Mouse (Mus musculus): ENCODE results near the gene Ermp1. TPM values are rescaled to one million over a fixed set of nuclear protein-coding genes. Genes with fewer than 3 reads are reported as not detected.

Gene Ermp1
- polyA plus RNA-seq, 1 experiment from 2014 or later = 5.0 TPM

DNA sequence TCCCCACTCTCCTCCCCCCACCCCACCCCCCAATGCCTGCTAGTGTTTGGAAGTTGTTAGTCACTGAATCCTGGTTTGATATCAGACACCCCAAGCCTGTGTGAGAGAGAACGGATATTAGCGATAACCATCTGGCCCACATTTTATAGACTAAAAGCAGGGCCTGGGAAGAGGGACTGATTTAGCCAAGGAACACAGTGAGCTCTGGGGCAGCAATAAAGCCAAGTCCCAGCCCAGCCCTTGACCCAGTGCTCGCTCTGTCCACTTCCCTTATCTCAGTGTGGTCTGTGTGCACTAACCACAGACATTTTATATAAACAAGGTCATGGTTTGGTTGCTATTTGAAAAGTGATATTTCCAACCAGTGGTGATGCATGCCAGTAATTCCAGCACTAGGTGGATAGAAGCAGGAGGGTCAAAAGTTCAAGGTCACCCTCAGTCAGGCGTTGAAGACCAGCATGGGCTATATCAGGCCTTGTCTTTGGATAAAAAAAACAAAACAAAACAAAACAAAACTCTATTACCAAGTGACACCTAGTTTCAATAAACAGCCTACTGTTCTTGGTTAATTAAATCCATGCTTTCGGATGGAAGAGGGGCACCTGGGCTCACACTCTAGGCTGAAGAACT lies 18.9 kb upstream of the Ermp1 start:
- WGBS (ENCODE audit: insufficient replicate concordance) = 52% methylated on average over 5 of the region's 5 CpGs
- ATAC-seq (replicated peaks; ENCODE audit: insufficient number of reproducible peaks, low FRiP score, low TSS enrichment) = no peak
- H3K9me3 ChIP-seq (replicated peaks; ENCODE audit: control insufficient read depth, low read length) = no peaks in the 10 kb centered on the region

DNA sequence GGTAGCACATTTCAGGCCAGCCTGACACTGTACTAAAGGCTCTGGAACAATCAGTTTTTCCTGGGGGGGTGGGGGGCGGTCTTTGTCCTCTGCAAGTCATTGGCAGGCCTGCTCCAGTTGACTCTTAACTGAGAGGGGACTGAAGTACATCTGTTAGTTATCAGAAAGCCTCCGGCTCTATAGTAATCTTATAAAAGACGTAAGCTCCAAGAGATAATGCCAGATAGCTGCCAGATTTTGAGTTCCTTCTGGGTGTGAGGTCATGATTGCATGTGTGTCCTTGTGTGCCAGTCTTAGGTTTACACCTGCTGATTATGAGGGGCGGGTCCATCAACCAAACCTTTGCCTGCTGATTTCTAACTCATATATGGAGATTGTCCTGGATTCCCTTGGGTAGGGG lies 17.9 kb upstream of the Ermp1 start:
- Histone ChIP-seq H3K9ac (ENCODE audit: low read depth, low read length) (no peak overlapping the region), H3K9me3 (replicated peaks; ENCODE audit: control insufficient read depth, low read length) (no peaks in the 10 kb centered on the region), H3K4me2 (no peak overlapping the region), H3K27ac (ENCODE audit: low read depth, low read length) (no peak overlapping the region), H3K27me3 (ENCODE audit: control insufficient read depth, insufficient read depth, low read length) (peaks cover 17% of the 10 kb centered on the region), H3K4me1 (ENCODE audit: control insufficient read depth, insufficient read depth, low read length) (peaks cover 4% of the 10 kb centered on the region; the same call in 1 of the 2 replicates), H3K4me3 (ENCODE audit: low read depth, low read length) (no peak overlapping the region), H3K36me3 (ENCODE audit: control insufficient read depth, insufficient read depth, low read length) (no peaks in the 10 kb centered on the region)
- no peak for ATAC-seq (replicated peaks; ENCODE audit: insufficient number of reproducible peaks, low FRiP score, low TSS enrichment)
- 63% methylated on average over 4 of the region's 4 CpGs for WGBS (ENCODE audit: insufficient replicate concordance)

More for the DNA sequence above, 18.9 kb upstream of the Ermp1 start:
- no peak overlapping the region for H3K9ac ChIP-seq (ENCODE audit: low read depth, low read length)
- no peak overlapping the region for H3K27ac ChIP-seq (ENCODE audit: low read depth, low read length)
- peaks cover 13% of the 10 kb centered on the region for H3K27me3 ChIP-seq (ENCODE audit: control insufficient read depth, insufficient read depth, low read length)
- H3K4me2 ChIP-seq = no peak overlapping the region
- no peaks in the 10 kb centered on the region for H3K36me3 ChIP-seq (ENCODE audit: control insufficient read depth, insufficient read depth, low read length)
- peaks cover 4% of the 10 kb centered on the region; the same call in 1 of the 2 replicates for H3K4me1 ChIP-seq (ENCODE audit: control insufficient read depth, insufficient read depth, low read length)
- H3K4me3 ChIP-seq (ENCODE audit: low read depth, low read length) = no peak overlapping the region

DNA sequence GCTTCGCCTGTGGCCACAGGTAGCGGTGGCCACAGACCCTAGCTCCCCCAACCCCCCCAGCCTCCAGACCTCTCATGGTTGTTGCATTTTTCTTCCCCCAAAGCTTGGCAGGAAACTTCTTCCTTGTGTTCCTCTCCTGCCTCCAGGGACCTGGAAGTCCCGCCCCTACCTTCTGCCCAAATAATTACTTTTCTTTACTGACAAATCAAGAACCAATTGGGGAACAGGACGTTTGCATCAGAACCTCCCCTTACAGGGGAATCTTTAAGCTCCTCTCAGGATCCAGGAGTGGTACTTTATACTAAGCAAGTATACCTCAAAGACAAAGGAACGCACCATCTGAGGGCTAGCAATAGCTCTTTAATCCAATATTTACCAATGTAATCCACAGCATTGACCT lies 16.7 kb upstream of the Ermp1 start:
- peaks cover 4% of the 10 kb centered on the region; the same call in 1 of the 2 replicates for H3K4me1 ChIP-seq (ENCODE audit: control insufficient read depth, insufficient read depth, low read length)
- WGBS (ENCODE audit: insufficient replicate concordance) = 72% methylated on average over 5 of the region's 5 CpGs
- no peak for ATAC-seq (replicated peaks; ENCODE audit: insufficient number of reproducible peaks, low FRiP score, low TSS enrichment)

GRCm38 (mm10) chr19:29663780-29664179 lies 15.6 kb upstream of the Ermp1 start:
- Histone ChIP-seq H3K36me3 (ENCODE audit: control insufficient read depth, insufficient read depth, low read length) (no peaks in the 10 kb centered on the region), H3K4me1 (ENCODE audit: control insufficient read depth, insufficient read depth, low read length) (peaks cover 4% of the 10 kb centered on the region; the same call in 1 of the 2 replicates), H3K27ac (ENCODE audit: low read depth, low read length) (no peak overlapping the region), H3K27me3 (ENCODE audit: control insufficient read depth, insufficient read depth, low read length) (peaks cover 12% of the 10 kb centered on the region), H3K4me2 (no peak overlapping the region), H3K9ac (ENCODE audit: low read depth, low read length) (no peak overlapping the region), H3K4me3 (ENCODE audit: low read depth, low read length) (no peak overlapping the region), H3K9me3 (replicated peaks; ENCODE audit: control insufficient read depth, low read length) (no peaks in the 10 kb centered on the region)
- 72% methylated on average over 8 of the region's 8 CpGs for WGBS (ENCODE audit: insufficient replicate concordance)
- no peak for ATAC-seq (replicated peaks; ENCODE audit: insufficient number of reproducible peaks, low FRiP score, low TSS enrichment)

More for the DNA sequence above, 16.7 kb upstream of the Ermp1 start:
- Histone ChIP-seq H3K36me3 (ENCODE audit: control insufficient read depth, insufficient read depth, low read length) (no peaks in the 10 kb centered on the region), H3K27ac (ENCODE audit: low read depth, low read length) (no peak overlapping the region), H3K4me3 (ENCODE audit: low read depth, low read length) (no peak overlapping the region), H3K27me3 (ENCODE audit: control insufficient read depth, insufficient read depth, low read length) (peaks cover 17% of the 10 kb centered on the region), H3K9ac (ENCODE audit: low read depth, low read length) (no peak overlapping the region), H3K9me3 (replicated peaks; ENCODE audit: control insufficient read depth, low read length) (no peaks in the 10 kb centered on the region), H3K4me2 (no peak overlapping the region)

GRCm38 (mm10) chr19:29661974-29662580 lies 13.9 kb upstream of the Ermp1 start:
- WGBS (ENCODE audit: insufficient replicate concordance) = 74% methylated on average over 6 of the region's 6 CpGs
- Histone ChIP-seq H3K4me3 (ENCODE audit: low read depth, low read length) (no peak overlapping the region), H3K4me2 (no peak overlapping the region), H3K4me1 (ENCODE audit: control insufficient read depth, insufficient read depth, low read length) (peaks cover 3% of the 10 kb centered on the region; the same call in 1 of the 2 replicates), H3K36me3 (ENCODE audit: control insufficient read depth, insufficient read depth, low read length) (no peaks in the 10 kb centered on the region), H3K27me3 (ENCODE audit: control insufficient read depth, insufficient read depth, low read length) (peaks cover 12% of the 10 kb centered on the region), H3K27ac (ENCODE audit: low read depth, low read length) (no peak overlapping the region), H3K9me3 (replicated peaks; ENCODE audit: control insufficient read depth, low read length) (no peaks in the 10 kb centered on the region), H3K9ac (ENCODE audit: low read depth, low read length) (no peak overlapping the region)
- no peak for ATAC-seq (replicated peaks; ENCODE audit: insufficient number of reproducible peaks, low FRiP score, low TSS enrichment)

GRCm38 (mm10) chr19:29660835-29661764 lies 12.9 kb upstream of the Ermp1 start:
- H3K36me3 ChIP-seq (ENCODE audit: control insufficient read depth, insufficient read depth, low read length) = no peaks in the 10 kb centered on the region
- H3K9ac ChIP-seq (ENCODE audit: low read depth, low read length) = no peak overlapping the region
- H3K9me3 ChIP-seq (replicated peaks; ENCODE audit: control insufficient read depth, low read length) = no peaks in the 10 kb centered on the region
- no peaks in the 10 kb centered on the region for H3K4me1 ChIP-seq (ENCODE audit: control insufficient read depth, insufficient read depth, low read length)
- H3K27ac ChIP-seq (ENCODE audit: low read depth, low read length) = no peak overlapping the region
- 79% methylated on average over 10 of the region's 10 CpGs for WGBS (ENCODE audit: insufficient replicate concordance)
- ATAC-seq (replicated peaks; ENCODE audit: insufficient number of reproducible peaks, low FRiP score, low TSS enrichment) = no peak
- H3K4me3 ChIP-seq (ENCODE audit: low read depth, low read length) = no peak overlapping the region
- H3K4me2 ChIP-seq = no peak overlapping the region
- H3K27me3 ChIP-seq (ENCODE audit: control insufficient read depth, insufficient read depth, low read length) = peaks cover 18% of the 10 kb centered on the region

DNA sequence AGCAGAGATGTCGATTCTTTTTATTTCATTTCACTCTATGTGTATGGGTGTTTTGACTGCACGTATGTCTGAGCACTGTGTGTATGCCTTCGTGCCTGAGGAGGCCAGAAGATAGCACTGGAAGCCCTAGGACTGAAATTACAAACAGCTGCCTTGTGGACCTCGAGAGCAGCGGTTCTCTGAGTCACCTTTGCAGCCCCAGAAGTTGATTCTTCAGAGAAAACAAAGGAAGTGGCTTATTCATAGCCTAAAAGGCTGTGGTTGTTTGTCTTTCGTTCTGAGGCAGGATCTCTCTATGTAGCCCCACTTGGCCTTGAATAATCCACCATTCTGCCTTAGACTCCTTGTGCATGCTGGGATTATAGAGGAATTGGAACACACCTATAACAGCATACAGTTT lies 11.5 kb upstream of the Ermp1 start:
- peaks cover 18% of the 10 kb centered on the region for H3K27me3 ChIP-seq (ENCODE audit: control insufficient read depth, insufficient read depth, low read length)
- ATAC-seq (replicated peaks; ENCODE audit: insufficient number of reproducible peaks, low FRiP score, low TSS enrichment) = no peak
- no peak overlapping the region for H3K9ac ChIP-seq (ENCODE audit: low read depth, low read length)
- H3K27ac ChIP-seq (ENCODE audit: low read depth, low read length) = no peak overlapping the region
- no peaks in the 10 kb centered on the region for H3K4me1 ChIP-seq (ENCODE audit: control insufficient read depth, insufficient read depth, low read length)
- H3K4me2 ChIP-seq = no peak overlapping the region
- no peaks in the 10 kb centered on the region for H3K36me3 ChIP-seq (ENCODE audit: control insufficient read depth, insufficient read depth, low read length)
- H3K9me3 ChIP-seq (replicated peaks; ENCODE audit: control insufficient read depth, low read length) = no peaks in the 10 kb centered on the region
- no peak overlapping the region for H3K4me3 ChIP-seq (ENCODE audit: low read depth, low read length)
- 65% methylated on average over 6 of the region's 6 CpGs for WGBS (ENCODE audit: insufficient replicate concordance)

GRCm38 (mm10) chr19:29658836-29659235 lies 10.6 kb upstream of the Ermp1 start:
- H3K4me1 ChIP-seq (ENCODE audit: control insufficient read depth, insufficient read depth, low read length) = no peaks in the 10 kb centered on the region
- no peak overlapping the region for H3K9ac ChIP-seq (ENCODE audit: low read depth, low read length)
- H3K36me3 ChIP-seq (ENCODE audit: control insufficient read depth, insufficient read depth, low read length) = no peaks in the 10 kb centered on the region
- no peak for ATAC-seq (replicated peaks; ENCODE audit: insufficient number of reproducible peaks, low FRiP score, low TSS enrichment)
- H3K27ac ChIP-seq (ENCODE audit: low read depth, low read length) = no peak overlapping the region
- H3K4me3 ChIP-seq (ENCODE audit: low read depth, low read length) = no peak overlapping the region
- WGBS (ENCODE audit: insufficient replicate concordance) = 89% methylated on average over 4 of the region's 4 CpGs
- no peak overlapping the region for H3K4me2 ChIP-seq
- H3K27me3 ChIP-seq (ENCODE audit: control insufficient read depth, insufficient read depth, low read length) = peaks cover 13% of the 10 kb centered on the region; the same call in 1 of the 2 replicates
- no peaks in the 10 kb centered on the region for H3K9me3 ChIP-seq (replicated peaks; ENCODE audit: control insufficient read depth, low read length)
